Mouse (Mus musculus) cortical plate, adult 2 months (tissue): ENCODE data around the gene Gm6583.

Experiments
- CTCF ChIP-seq: fragments of 200-500 bp; IDR thresholded peaks from 2 replicates; pipeline ENCODE4 v1.5.1; 2011; ENCODE audit warnings: mild to moderate bottlenecking, control low read depth, low read length; ENCODE audit not compliant: insufficient read depth; ENCODE audit errors: extremely low read depth
- POLR2A ChIP-seq: fragments of 200-500 bp; IDR thresholded peaks from 2 replicates; pipeline ENCODE4 v1.6.1; 2011; ENCODE audit warnings: mild to moderate bottlenecking, low read length, control low read depth; ENCODE audit not compliant: insufficient read depth; ENCODE audit errors: extremely low read depth

DNA sequence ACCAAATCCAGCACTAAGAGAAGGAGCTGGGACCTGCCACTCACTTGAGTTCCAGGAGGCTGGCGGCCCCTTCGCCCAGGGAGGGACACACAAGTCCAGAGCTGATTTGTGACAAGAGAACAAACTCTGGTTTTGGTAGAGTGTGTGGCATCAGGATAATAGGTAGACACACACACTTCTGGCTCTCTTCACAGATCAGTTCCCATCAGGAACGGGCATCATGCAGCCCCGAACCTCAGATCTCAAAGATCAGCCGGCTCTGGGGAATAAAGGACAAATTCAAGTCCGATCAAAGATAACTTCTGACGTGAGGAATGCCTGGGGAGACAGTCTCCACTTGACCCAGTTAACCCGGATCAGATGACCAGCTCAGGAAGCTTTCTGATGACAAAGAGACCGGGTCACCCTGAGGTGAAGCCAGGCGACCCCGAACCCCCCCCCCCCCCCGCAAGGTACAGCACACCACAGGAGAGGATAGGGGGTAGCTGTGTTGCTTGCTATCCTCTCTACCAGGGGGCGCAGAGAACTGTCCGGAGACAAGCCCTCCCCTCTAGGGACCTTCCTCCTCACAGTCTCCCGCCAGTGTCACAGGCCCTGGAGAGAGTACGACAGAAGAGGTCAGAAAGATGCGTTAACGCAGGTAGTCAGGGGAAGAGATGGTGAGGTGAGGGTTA lies 38.0 kb upstream of the Gm6583 start:
- no peak for TF ChIP-seq CTCF
- TF ChIP-seq POLR2A = no peak
